Mouse (Mus musculus) adrenal gland, adult 8-10 months (tissue): ENCODE results near the gene Ntf5. TPM values are rescaled to one million over a fixed set of nuclear protein-coding genes. Genes with fewer than 3 reads are reported as not detected.
"Not testable (repeated sequence)": the region's sequence is repeated elsewhere in the genome, so short reads cannot be mapped to it uniquely, and the experiment has no call there.

Experiments used
- DNase-seq: peaks from one replicate; pipeline ENCODE4 v3.0.0; 2022
- microRNA-seq, 2 experiments: library from miRNA; unstranded; fragments of <30 nt; microRNA quantifications; one replicate each; pipeline ENCODE4 v1.2.0; 2022
- total RNA-seq, 4 experiments: library from RNA; stranded (reverse); gene quantifications; 2 replicates each; pipeline ENCODE4 v1.2.4; 2022

Ntf5 gene
- total RNA-seq, 4 experiments from 2014 or later, result 0.13 to 0.22 (median 0.20) TPM; not detected in 1

DNA sequence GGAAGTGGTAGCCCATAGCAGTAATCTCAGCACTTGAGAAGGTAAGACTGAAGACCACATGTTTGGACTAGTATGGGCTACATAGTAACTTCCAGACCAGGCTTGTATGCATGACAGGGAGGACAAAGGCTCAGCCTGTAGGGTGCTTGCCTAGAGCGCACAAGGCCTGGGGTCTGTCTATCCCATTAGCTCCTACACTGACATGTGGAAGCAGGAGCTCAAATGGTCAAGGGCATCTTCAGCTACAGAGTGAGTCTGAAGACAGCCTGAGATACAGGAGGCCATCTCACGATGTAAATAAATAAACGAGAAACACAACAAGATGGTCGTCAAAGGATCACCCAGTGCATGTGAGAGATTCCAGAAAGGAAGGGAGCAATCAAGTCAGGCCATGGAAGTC is 48.8 kb downstream of the Ntf5 start:
- no peak for DNase-seq

DNA sequence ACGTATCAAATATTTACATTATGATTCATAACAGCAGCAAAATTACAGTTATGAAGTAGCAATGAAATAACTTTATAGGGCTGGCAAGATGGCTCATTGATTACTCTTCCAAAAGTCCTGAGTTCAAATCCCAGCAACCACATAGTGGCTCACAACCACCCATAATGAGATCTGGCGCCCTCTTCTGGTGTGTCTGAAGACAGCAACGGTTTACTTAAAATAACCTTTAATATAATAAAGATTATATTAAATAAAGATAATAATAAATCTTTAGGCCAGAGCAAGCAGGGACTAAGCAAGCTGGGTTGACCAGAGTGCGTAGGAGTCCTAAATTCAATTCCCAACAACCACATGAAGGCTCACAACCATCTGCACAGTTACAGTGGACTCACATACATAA is 49.4 kb downstream of the Ntf5 start:
- DNase-seq, result not testable (repeated sequence)

DNA sequence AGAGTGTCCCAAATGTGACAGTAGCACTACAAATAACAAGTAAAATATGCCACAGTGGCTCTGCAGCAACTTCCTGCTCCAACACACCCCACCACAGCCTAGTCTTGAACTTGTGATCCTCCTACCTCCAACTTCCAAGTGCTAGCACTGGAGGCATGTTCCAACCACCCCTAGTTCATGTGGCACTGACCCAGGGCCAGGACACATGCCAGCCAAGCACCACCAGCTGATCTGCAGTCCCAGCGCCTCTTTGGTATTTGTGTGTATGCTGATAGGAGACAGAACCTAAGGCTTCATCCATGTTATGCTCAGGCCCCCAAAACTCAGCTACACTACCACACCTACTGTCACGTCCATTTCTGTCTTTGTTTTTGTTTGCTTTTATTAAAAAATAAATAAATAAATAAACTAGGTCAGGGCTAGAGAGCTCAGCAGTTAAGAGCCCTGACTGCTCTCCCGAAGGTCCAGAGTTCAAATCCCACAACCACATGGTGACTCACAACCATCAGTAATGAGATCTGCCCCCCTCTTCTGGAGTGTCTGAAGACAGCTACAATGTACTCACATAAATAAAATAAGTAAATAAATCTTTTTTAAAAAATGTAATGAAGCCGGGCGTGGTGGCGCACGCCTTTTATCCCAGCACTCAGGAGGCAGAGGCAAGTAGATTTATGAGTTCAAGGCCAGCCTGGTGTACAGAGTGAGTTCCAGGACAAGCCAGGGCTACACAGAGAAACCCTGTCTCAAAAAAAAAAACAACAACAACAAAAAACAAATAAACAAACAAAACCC is 50.7 kb downstream of the Ntf5 start:
- no peak for DNase-seq

DNA sequence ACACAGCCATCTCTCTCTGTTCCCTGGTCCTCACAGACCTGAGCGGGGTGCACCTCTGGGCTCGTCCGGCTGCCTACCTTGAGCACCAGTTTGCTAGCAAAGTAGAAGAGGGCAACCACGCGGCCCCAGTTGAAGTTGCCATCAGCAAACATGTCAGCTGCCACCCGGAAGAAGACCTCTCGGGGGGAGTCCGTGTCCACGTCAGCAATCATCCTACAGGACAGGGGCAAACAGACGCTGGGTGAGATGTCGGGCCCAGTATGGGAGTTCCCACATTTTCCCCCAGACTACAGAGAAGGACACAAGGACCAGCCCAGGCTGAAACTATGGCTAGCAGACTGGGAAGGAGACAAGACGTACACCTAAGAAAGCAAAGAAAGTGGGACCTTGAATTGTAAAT is 51.6 kb downstream of the Ntf5 start:
- DNase-seq, result no peak

DNA sequence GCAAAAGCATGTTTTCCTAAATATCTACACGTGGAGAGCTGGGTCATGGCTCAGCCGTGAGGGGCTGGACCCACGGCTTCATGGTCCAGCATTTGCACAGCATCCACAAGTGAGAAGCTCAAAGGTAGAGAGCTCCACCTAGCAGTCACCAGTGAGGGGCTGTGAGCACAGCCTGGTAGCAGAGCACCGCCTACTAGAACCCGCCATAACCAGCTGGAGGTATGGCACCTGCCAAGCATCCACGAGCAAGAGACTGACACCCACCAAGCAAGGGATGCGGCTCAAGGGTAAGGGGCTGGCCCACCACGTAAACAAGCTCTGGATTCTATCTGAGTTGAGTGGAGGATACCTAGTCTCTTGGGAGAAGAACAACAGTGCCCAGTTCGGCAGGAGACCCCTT is 52.1 kb downstream of the Ntf5 start:
- DNase-seq, result no peak

DNA sequence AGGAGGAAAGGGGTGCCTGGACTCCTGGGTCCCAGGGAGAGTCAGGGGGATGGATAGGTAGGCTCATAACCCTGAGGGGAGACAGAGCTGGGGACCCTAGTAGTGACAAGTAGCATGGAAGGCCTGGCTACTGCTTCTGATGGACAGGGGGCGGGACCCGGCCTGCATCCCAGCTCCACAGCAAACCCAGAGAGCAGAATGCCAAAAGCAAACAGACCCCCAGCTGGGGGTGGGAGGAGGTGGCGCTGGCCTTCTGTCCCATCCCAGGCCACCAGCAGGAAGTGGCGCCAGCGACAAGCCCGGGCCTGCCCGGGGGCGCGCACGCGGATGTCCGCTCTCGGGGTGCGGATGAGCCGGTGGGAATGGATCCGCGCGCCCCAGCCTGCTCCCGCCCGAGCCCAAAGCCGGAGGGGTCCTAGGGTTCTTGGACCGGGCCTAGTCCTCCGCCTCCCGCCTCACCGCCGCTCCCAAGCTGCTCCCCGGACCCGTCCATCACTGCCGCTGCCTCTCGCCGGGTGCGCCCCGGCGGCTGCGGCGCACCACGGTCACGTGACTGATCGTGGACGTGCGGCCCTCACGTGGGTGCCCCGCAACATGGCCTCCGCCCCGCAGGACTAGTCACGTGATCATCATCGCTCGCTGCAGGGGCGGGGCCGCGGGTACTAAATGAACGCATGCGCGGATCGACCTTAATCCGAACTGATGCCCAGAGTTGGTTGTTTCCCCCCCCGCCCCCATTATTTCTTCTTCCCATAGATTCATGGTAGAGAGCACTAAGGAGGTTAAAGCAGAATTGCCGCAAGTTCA is 53.0 kb downstream of the Ntf5 start, which contains the start of gene Bax:
Gene Bax, minus strand, starts transcription at position 616 of the 807 bp plus-strand sequence.
- DNase-seq, result peak; percentile 95

Small RNA genes lying within 50 kb of the gene (microRNA-seq; reads per million reads assigned to microRNA genes)
- 0 reads per million in 2 experiments for gene Gm22133

Other genes starting within 250 kb of the Ntf5 start
- 1 to 10 TPM in 1 of 4 experiments, under 1 TPM in 3; 0.46 to 1.1 (median 0.65) TPM for gene Slc17a7, start 249.7 kb upstream of the Ntf5 start, total RNA-seq
- gene Gfy, start 234.1 kb upstream of the Ntf5 start, total RNA-seq, result not detected
- not detected for gene Pth2, start 232.7 kb upstream of the Ntf5 start, total RNA-seq
- 1 to 10 TPM in 1 of 4 experiments, under 1 TPM in 3; 0.12 to 1.2 (median 0.29) TPM for gene Ccdc155, start 208.8 kb upstream of the Ntf5 start, total RNA-seq
- not detected for gene Dkkl1, start 201.5 kb upstream of the Ntf5 start, total RNA-seq
- gene Tead2, start 197.9 kb upstream of the Ntf5 start, total RNA-seq, result 10 to 100 TPM; 10.7 to 14.1 (median 12.0) TPM
- 10 to 100 TPM in 1 of 4 experiments, 1 to 10 TPM in 3; 4.9 to 11.2 (median 7.0) TPM for gene Cd37, start 174.6 kb upstream of the Ntf5 start, total RNA-seq
- gene Slc6a16, start 172.6 kb upstream of the Ntf5 start, total RNA-seq, result under 1 TPM in 1 of 4 experiments, not detected in 3; 0.37 TPM
- under 1 TPM in 1 of 4 experiments, not detected in 3; 0.26 TPM for gene Slc6a21, start 136.2 kb upstream of the Ntf5 start, total RNA-seq
- 10 to 100 TPM in 2 of 4 experiments, 1 to 10 TPM in 2; 5.8 to 19.1 (median 10.4) TPM for gene Trpm4, start 79.9 kb upstream of the Ntf5 start, total RNA-seq
- under 1 TPM; 0.09 to 0.31 (median 0.26) TPM for gene Hrc, start 78.4 kb upstream of the Ntf5 start, total RNA-seq
- 1 to 10 TPM; 2.8 to 7.2 (median 4.7) TPM for gene Ppfia3, start 46.7 kb upstream of the Ntf5 start, total RNA-seq
- gene Lin7b, start 43.1 kb upstream of the Ntf5 start, total RNA-seq, result 10 to 100 TPM in 2 of 4 experiments, 1 to 10 TPM in 2; 1.8 to 14.1 (median 7.6) TPM
- 100 to 1,000 TPM; 232 to 563 (median 376) TPM for gene Snrnp70, start 18.0 kb upstream of the Ntf5 start, total RNA-seq
- not detected for gene Kcna7, start 8.0 kb upstream of the Ntf5 start, total RNA-seq
- not detected for gene Lhb, start 7.1 kb downstream of the Ntf5 start, total RNA-seq
- gene Gys1, start 21.1 kb downstream of the Ntf5 start, total RNA-seq, result 10 to 100 TPM; 28.5 to 33.9 (median 29.8) TPM
- gene Ruvbl2, start 24.4 kb downstream of the Ntf5 start, total RNA-seq, result 10 to 100 TPM; 36.8 to 43.8 (median 38.8) TPM
- gene Ftl1, start 46.2 kb downstream of the Ntf5 start, total RNA-seq, result 1,000 to 10,000 TPM; 1,223 to 1,354 (median 1,306) TPM
- gene Bax, start 53.2 kb downstream of the Ntf5 start, total RNA-seq, result 100 to 1,000 TPM in 1 of 4 experiments, 10 to 100 TPM in 3; 71.7 to 105 (median 89.1) TPM
- 1 to 10 TPM in 2 of 4 experiments, under 1 TPM in 2; 0.20 to 2.5 (median 0.94) TPM for gene Tulp2, start 68.2 kb downstream of the Ntf5 start, total RNA-seq
- gene Gm45808, start 73.1 kb downstream of the Ntf5 start, total RNA-seq, result 10 to 100 TPM; 38.9 to 41.2 (median 40.2) TPM
- gene Dhdh, start 75.1 kb downstream of the Ntf5 start, total RNA-seq, result 10 to 100 TPM; 65.1 to 80.0 (median 69.2) TPM
- gene Nucb1, start 96.7 kb downstream of the Ntf5 start, total RNA-seq, result 100 to 1,000 TPM; 291 to 305 (median 294) TPM
- 10 to 100 TPM; 29.2 to 62.8 (median 45.0) TPM for gene Ppp1r15a, start 112.6 kb downstream of the Ntf5 start, total RNA-seq
- gene Plekha4, start 112.6 kb downstream of the Ntf5 start, total RNA-seq, result 1 to 10 TPM; 3.1 to 6.9 (median 4.3) TPM
- gene Hsd17b14, start 141.2 kb downstream of the Ntf5 start, total RNA-seq, result 1 to 10 TPM in 2 of 4 experiments, under 1 TPM in 1, not detected in 1; 0.99 to 2.6 (median 2.1) TPM
- gene Bcat2, start 156.5 kb downstream of the Ntf5 start, total RNA-seq, result 100 to 1,000 TPM; 191 to 306 (median 245) TPM
- gene Fgf21, start 201.8 kb downstream of the Ntf5 start, total RNA-seq, result not detected
- not detected for gene Fut1, start 203.6 kb downstream of the Ntf5 start, total RNA-seq
- under 1 TPM; 0.14 to 0.68 (median 0.38) TPM for gene Izumo1, start 208.1 kb downstream of the Ntf5 start, total RNA-seq
- gene Rasip1, start 213.8 kb downstream of the Ntf5 start, total RNA-seq, result 10 to 100 TPM; 15.5 to 30.2 (median 21.4) TPM
- gene Mamstr, start 226.3 kb downstream of the Ntf5 start, total RNA-seq, result 10 to 100 TPM in 1 of 4 experiments, 1 to 10 TPM in 3; 2.4 to 14.9 (median 3.6) TPM